Mouse (Mus musculus): ENCODE results near the gene Arhgap8. TPM values are rescaled to one million over a fixed set of nuclear protein-coding genes. Genes with fewer than 3 reads are reported as not detected.

Gene Arhgap8
- total and polyA plus RNA-seq, 3 experiments: 0.08 TPM; not detected in 2

GRCm38 (mm10) chr15:84811126-84811525 is 91.3 kb downstream of the Arhgap8 start:
- no peak for DNase-seq (ENCODE audit: extremely low read depth)
- Histone ChIP-seq H3K27ac (ENCODE audit: insufficient read depth, low read depth) (no peak overlapping the region), H3K4me3 (replicated peaks in 1 of 3; ENCODE audit: low read depth in 2 of 3, low read length in 2 of 3, poor library complexity in 1 of 3) (no peak overlapping the region), H3K36me3 (replicated peaks in 1 of 2; ENCODE audit: control insufficient read depth in 1 of 2, insufficient read depth in 1 of 2, low read length in 1 of 2) (peaks cover 0 to 38% of the 10 kb centered on the region in 2 experiments), H3K9me3 (replicated peaks; ENCODE audit: low read length) (no peaks in the 10 kb centered on the region), H3K27me3 (replicated peaks) (no peaks in the 10 kb centered on the region), H3K79me2 (replicated peaks; ENCODE audit: control insufficient read depth, extremely low read depth, insufficient read depth, poor library complexity, severe bottlenecking) (no peaks in the 10 kb centered on the region), H3K4me2 (ENCODE audit: insufficient read depth, low read depth, poor library complexity, severe bottlenecking) (no peak overlapping the region), H3K4me1 (ENCODE audit: control insufficient read depth in 1 of 2, insufficient read depth in 2 of 2) (peaks cover 24 to 29% of the 10 kb centered on the region in 2 experiments), H3K9ac (ENCODE audit: insufficient read depth, low read depth) (no peak overlapping the region)
- dilution Hi-C loops (cut with MboI; ENCODE audit: extremely low pct_ligation_motif_present, extremely low pct_unique_long_range_greater_than_20kb, low sequenced_read_pairs) (no loop called here), in situ Hi-C loops (cut with MboI; ENCODE audit: low pct_ligation_motif_present, low pct_unique_long_range_greater_than_20kb, low sequenced_read_pairs) (no loop called here)
- TF ChIP-seq MAFK (IDR thresholded peaks at IDR 0.05; ENCODE audit: insufficient replicate concordance, low read length) (no peak), GABPA (IDR thresholded peaks at IDR 0.05; ENCODE audit: insufficient replicate concordance, low read depth, low read length) (no peak), MEF2A (IDR thresholded peaks at IDR 0.05; ENCODE audit: borderline replicate concordance, low read depth, low read length) (no peak), MYC (IDR thresholded peaks at IDR 0.05; ENCODE audit: low read depth, low read length) (no peak), UBTF (IDR thresholded peaks at IDR 0.05; ENCODE audit: low read depth, low read length) (no peak), NELFE (IDR thresholded peaks at IDR 0.05; ENCODE audit: low read depth, low read length) (no peak), TCF12 (IDR thresholded peaks at IDR 0.05; ENCODE audit: low read depth, low read length) (no peak), JUND (conservative IDR thresholded peaks at IDR 0.05; ENCODE audit: low read depth, low read length) (no peak), JUN (IDR thresholded peaks at IDR 0.05; ENCODE audit: insufficient read depth, low read depth, low read length) (no peak), USF2 (conservative IDR thresholded peaks at IDR 0.05; ENCODE audit: low read depth, low read length) (no peak), MAZ (IDR thresholded peaks at IDR 0.05; ENCODE audit: low read depth, low read length) (no peak), SIN3A (IDR thresholded peaks at IDR 0.05; ENCODE audit: low read length) (no peak), HCFC1 (IDR thresholded peaks at IDR 0.05; ENCODE audit: low read depth, low read length) (no peak), NRF1 (IDR thresholded peaks at IDR 0.05; ENCODE audit: low read depth, low read length) (no peak), CHD1 (IDR thresholded peaks at IDR 0.05; ENCODE audit: low read depth, low read length) (no peak), ETS1 (conservative IDR thresholded peaks at IDR 0.05; ENCODE audit: low read depth, low read length) (no peak), KAT2A (IDR thresholded peaks at IDR 0.05; ENCODE audit: insufficient replicate concordance, low read length) (no peak), TBP (conservative IDR thresholded peaks at IDR 0.05; ENCODE audit: low read depth, low read length) (no peak), ZC3H11A (IDR thresholded peaks at IDR 0.05; ENCODE audit: low read depth, low read length) (no peak)

GRCm38 (mm10) chr15:84812831-84813357 is 93.0 kb downstream of the Arhgap8 start:
- Histone ChIP-seq H3K4me2 (ENCODE audit: insufficient read depth, low read depth, poor library complexity, severe bottlenecking) (no peak overlapping the region), H3K36me3 (replicated peaks in 1 of 2; ENCODE audit: control insufficient read depth in 1 of 2, insufficient read depth in 1 of 2, low read length in 1 of 2) (peaks cover 0 to 28% of the 10 kb centered on the region in 2 experiments), H3K9me3 (replicated peaks; ENCODE audit: low read length) (no peaks in the 10 kb centered on the region), H3K4me1 (ENCODE audit: control insufficient read depth in 1 of 2, insufficient read depth in 2 of 2) (peaks cover 25 to 35% of the 10 kb centered on the region in 2 experiments), H3K9ac (ENCODE audit: insufficient read depth, low read depth) (no peak overlapping the region), H3K79me2 (replicated peaks; ENCODE audit: control insufficient read depth, extremely low read depth, insufficient read depth, poor library complexity, severe bottlenecking) (no peaks in the 10 kb centered on the region), H3K4me3 (replicated peaks in 1 of 3; ENCODE audit: low read depth in 2 of 3, low read length in 2 of 3, poor library complexity in 1 of 3) (no peak overlapping the region), H3K27ac (ENCODE audit: insufficient read depth, low read depth) (no peak overlapping the region), H3K27me3 (replicated peaks) (no peaks in the 10 kb centered on the region)
- no peak for DNase-seq (ENCODE audit: extremely low read depth)
- dilution Hi-C loops (cut with MboI; ENCODE audit: extremely low pct_ligation_motif_present, extremely low pct_unique_long_range_greater_than_20kb, low sequenced_read_pairs) (no loop called here), in situ Hi-C loops (cut with MboI; ENCODE audit: low pct_ligation_motif_present, low pct_unique_long_range_greater_than_20kb, low sequenced_read_pairs) (no loop called here)
- TF ChIP-seq GABPA (IDR thresholded peaks at IDR 0.05; ENCODE audit: insufficient replicate concordance, low read depth, low read length) (no peak), POLR2A (IDR thresholded peaks at IDR 0.05; ENCODE audit: low read depth, low read length) (no peak)
